Mouse (Mus musculus): ENCODE measurements around the gene Map7d3. TPM values are rescaled to one million over a fixed set of nuclear protein-coding genes. Genes with fewer than 3 reads are reported as not detected.

Map7d3 gene
- not detected in 2 replicates for polyA plus RNA-seq (2012; rRNA removed)

GRCm38 (mm10) chrX:56821765-56822603, at the start of gene Map7d3:
TSS of gene Map7d3 (minus strand) at chrX:56822326.

GRCm38 (mm10) chrX:56869863-56870262, 47.7 kb upstream of the Map7d3 start, which contains the start of gene Adgrg4:
TSS of gene Adgrg4 (plus strand) at chrX:56870163.

Other genes with a start within 250 kb of the Map7d3 start
- gene Mmgt1, start 224.3 kb downstream of the Map7d3 start, polyA plus RNA-seq (2012; rRNA removed) = 2.8 TPM in 2 replicates
- gene Slc9a6, start 212.6 kb downstream of the Map7d3 start, polyA plus RNA-seq (2012; rRNA removed) = 20.9 and 22.1 TPM in 2 replicates
- 459 and 511 TPM in 2 replicates for gene Fhl1, start 90.5 kb downstream of the Map7d3 start, polyA plus RNA-seq (2012; rRNA removed)
- not detected in 2 replicates for gene Adgrg4, start 47.8 kb upstream of the Map7d3 start, polyA plus RNA-seq (2012; rRNA removed)
- gene Brs3, start 220.7 kb upstream of the Map7d3 start, polyA plus RNA-seq (2012; rRNA removed) = not detected in 2 replicates
- gene Htatsf1, start 231.3 kb upstream of the Map7d3 start, polyA plus RNA-seq (2012; rRNA removed) = 14.3 and 15.4 TPM in 2 replicates